Mouse (Mus musculus) gastrocnemius, postnatal 36 days (tissue): ENCODE measurements around the gene Ift27. TPM values are rescaled to one million over a fixed set of nuclear protein-coding genes. Genes with fewer than 3 reads are reported as not detected.

ENCODE experiments used
- DNase-seq, 2 experiments: peaks; one replicate each; pipeline ENCODE4 v3.0.0; 2022
- intact Hi-C: fragments of 180-260 bp; cut with DNase I; formaldehyde crosslinking; loops from one replicate; pipeline ENCODE4 v1.15.1; 2025
- long read RNA-seq, 2 experiments: library from polyadenylated mRNA; stranded (forward); transcript quantifications; one replicate each; pipeline ENCODE4 v2.0.0; 2021
- total RNA-seq, 2 experiments: library from RNA; stranded (reverse); gene quantifications; 2 replicates each; pipeline ENCODE4 v1.2.3; 2021

The Ift27 gene
- total RNA-seq = 10 to 100 TPM; 18.0 to 27.2 TPM
- long read RNA-seq, experiment 1, transcript Ift27-201 (7 exons, 1,013 nt) = major isoform, 7 of 15 reads
- long read RNA-seq, experiment 1, partial matches to known transcripts = 4 of 15 reads
- long read RNA-seq, experiment 1, other reads (novel, unspliced or antisense) = 4 of 15 reads
- long read RNA-seq, experiment 2, transcript Ift27-201 (7 exons, 1,013 nt) = major isoform, 8 of 21 reads
- long read RNA-seq, experiment 2, partial matches to known transcripts = 4 of 21 reads
- long read RNA-seq, experiment 2, other reads (novel, unspliced or antisense) = 9 of 21 reads

- peak; percentile 91 to 96 for DNase-seq
- intact Hi-C loops = no loop called here
Observed at GRCm38 (mm10) chr15:78173972-78174886, at the start of gene Ift27. Gene Ift27 (minus strand): TSS chr15:78174107.

DNA sequence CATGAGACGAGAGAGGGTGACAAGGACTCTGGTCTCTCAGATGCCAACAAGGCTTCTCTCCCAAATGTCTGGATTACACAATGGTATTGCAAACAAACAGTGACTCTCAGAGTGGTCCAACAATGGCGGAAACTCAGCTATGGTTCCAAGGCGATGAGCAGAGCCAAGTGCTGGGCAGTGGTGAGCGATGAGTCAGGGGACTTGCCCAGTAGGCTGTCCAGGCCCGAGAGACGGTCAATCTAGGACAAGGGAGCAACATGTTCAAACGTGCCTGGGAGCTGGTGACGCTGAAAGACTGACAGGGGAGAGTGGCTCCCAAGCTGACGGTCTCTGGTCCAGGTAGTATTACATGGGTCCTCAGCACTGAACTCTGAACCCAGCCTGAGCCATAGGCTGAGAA lies 41.4 kb upstream of the Ift27 start:
- intact Hi-C loops = no loop called here
- DNase-seq = no peak

- no peak for DNase-seq
- intact Hi-C loops = no loop called here
Observed at GRCm38 (mm10) chr15:78211367-78211766, 37.5 kb upstream of the Ift27 start.

DNA sequence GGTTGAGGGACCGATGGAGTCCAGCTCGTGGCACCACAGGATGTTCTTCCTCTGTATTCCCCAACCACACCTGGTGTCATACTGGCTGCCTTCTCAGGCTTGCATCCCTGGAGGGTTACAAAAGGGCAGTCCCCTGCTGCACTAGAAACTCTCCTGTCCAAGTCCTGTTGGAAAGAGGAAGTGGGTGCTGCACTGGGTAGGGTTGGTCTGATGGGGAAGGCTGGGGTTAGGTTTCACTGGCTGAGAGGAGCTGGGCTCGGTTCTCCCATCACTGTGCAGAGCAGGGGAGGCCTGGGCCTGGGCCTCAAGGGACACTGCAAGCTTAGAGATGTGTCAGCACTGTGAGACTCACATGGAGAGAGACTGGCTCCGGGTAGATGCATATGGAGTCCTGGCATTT lies 36.3 kb upstream of the Ift27 start:
- intact Hi-C loops = no loop called here
- DNase-seq = no peak

GRCm38 (mm10) chr15:78206312-78206711 lies 32.4 kb upstream of the Ift27 start, which contains the start of gene Pvalb:
Gene Pvalb (minus strand): TSS chr15:78206400.
- intact Hi-C loops = no loop called here
- DNase-seq = no peak

DNA sequence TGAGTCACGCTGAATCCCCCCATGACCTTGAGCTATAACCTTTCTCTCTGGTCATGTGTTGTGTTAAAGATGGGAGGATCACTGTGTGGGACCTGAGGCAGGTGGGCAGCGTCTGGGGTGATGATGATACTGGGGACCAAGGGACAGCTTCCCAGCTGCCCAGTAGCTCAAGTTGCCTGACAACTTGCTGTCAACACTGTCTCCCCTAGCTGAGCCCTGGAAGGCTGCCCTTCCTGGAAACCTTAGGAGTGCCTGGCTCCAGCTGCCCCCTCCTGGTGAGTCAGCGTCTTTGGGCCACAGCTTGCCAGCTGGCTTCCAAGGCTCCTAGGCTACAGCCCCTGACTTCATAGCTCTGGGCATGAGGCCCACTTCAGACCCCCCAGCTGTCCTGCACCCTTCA lies 31.3 kb upstream of the Ift27 start:
- peak in 1 of 2 experiments; percentile 76 for DNase-seq
- intact Hi-C loops = no loop called here

DNA sequence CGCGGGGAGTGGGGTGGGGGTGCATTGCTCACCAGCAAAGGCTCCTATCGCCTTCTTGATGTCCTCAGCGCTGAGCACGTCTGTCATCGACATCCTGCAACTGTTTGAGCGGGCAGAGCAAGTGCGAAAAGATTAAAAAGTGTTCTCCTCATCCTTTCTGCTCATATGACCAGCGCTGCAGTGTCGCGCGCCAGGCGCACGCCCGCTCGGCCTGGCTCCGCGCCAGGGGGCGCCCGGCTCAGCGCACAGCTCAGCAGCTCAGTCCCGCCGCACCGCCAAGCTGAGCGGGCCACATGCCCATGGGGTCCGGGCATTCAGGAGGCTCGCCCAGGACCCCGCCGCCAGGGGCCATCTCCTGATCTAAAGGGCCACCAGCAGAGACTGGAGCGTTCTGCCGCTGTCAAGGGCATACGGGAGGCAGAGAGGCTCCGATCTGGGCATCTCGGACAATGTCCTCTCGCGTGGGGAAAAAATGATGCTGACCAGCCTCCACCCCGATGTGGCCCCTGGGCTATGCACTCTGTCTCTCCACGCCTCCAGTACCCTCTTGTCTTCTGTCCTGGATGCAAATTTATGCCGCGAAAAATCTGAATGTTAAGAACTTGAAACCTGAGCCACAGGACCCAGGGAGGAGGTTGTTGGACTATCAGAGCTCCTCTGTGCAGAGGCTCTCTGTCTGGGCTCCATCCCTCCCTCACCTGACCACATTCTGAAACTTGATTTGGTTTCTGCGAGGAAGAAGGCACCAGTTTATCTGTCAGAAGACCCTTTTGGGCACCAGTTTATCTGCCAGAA lies 30.3 kb upstream of the Ift27 start:
- no peak for DNase-seq

GRCm38 (mm10) chr15:78195096-78195880 lies 21.4 kb upstream of the Ift27 start:
- DNase-seq = peak; percentile 50 to 51
- intact Hi-C loops = no loop called here

More for the DNA sequence above, 30.3 kb upstream of the Ift27 start:
- intact Hi-C loops = loop anchor here (5.0 kb wide), 1 partner anchor 33 kb away; no protein-coding TSS in a partner anchor

DNA sequence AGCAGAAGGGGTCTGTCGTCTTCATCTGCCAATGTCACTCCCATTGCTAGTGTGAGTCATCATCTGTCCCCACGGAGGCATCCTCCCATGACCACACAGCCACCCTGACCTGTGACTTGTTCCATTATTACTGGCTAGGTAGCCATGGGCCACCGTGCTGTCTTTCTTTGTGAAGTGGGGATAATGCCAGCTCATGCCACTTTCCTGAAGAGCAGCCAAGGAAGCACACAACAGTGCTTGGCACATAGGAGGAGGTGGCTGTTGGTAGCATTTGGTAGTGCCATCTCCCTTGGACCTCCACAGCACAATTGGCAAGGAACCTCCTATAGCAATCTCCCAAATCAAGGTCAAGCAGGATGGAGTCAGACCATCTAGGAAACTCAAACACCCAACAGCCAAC lies 20.4 kb upstream of the Ift27 start:
- intact Hi-C loops = no loop called here
- DNase-seq = peak in 1 of 2 experiments; percentile 20

- intact Hi-C loops = no loop called here
- no peak for DNase-seq
Observed at GRCm38 (mm10) chr15:78189636-78190035, 15.7 kb upstream of the Ift27 start.

DNA sequence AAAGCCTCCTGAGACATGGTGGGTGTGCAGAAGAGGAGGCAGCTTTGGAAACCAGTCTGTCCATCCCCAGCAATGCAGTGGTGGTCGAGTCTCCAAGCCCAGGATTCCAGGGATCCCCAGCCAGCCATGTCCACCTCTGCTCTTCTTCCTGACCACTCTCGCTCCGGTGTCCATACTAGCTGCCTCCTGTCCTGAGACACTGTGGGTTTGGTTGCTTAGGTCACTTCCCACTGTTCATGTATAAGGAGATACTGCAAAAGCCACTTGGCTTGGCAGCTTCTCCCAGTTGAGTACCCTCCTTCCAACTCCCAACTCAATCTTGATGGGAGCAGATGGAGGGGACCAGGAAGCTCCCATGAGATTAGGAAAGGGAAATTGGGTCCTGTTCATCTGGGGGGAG lies 14.6 kb upstream of the Ift27 start:
- no peak for DNase-seq
- intact Hi-C loops = no loop called here

DNA sequence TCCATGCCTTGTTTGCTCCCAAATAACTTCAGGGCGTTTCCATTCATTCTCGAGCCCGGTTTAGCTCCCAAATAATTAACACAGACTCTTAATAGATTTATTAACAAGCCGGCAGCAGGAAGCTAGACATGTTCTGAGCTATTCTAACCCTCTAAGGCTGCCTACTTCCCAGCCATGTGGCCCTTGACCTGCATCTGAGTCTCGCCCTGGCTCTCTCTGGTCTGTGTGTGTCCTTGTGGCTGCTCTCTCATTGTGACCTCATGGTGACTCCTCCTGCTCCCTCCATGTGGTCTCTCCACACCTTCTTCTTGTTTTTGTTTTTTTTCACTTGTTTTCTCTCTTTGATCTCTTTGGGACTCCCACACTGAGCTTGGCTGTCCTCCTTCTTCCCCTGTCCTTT lies 13.0 kb upstream of the Ift27 start:
- DNase-seq = no peak
- intact Hi-C loops = no loop called here

DNA sequence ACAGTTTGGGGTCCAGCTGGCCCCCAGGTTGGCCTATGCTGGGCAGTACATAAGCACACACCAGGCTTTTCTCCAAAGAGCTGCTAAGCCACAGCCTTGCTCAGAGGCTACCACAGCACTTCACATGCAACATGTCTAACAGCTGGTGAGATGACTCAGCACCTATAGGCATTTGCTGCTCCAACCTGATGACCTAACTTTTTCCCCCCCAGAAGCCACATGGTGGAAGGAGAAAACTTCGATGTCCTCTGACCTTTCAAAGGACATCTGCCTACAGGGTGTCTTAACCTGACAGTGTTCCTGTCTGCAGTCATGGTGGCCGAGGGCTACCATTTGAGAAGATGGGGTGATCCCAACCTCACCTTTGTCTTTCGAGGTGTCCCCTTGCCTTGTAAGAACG lies 11.7 kb upstream of the Ift27 start:
- DNase-seq = no peak
- intact Hi-C loops = no loop called here

DNA sequence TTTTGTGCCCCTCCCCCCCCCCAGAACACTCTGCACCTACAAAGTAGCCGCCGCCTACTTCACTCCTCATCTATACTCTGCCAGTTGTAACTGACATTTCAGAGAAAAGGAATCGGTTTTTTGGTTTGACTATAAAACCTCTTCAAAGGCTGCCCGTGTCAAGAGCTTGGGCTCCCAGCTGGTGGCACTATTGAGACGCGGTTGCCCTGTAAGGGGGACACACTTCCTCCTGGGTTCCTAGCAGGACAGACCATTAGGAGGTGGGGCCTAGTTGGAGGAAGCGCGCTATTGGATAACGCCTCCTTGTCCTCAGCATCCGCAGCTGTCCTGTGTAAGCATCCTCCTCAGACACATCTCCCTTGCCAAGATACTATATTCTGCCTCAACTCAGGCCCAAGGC lies 10.9 kb upstream of the Ift27 start:
- intact Hi-C loops = loop anchor here (5.0 kb wide), 1 partner anchor 67 kb away; no protein-coding TSS in a partner anchor
- no peak for DNase-seq

GRCm38 (mm10) chr15:78181701-78182405 lies 7.9 kb upstream of the Ift27 start:
- no peak for DNase-seq
- intact Hi-C loops = loop anchor here (5.0 kb wide), 1 partner anchor 70 kb away; no protein-coding TSS in a partner anchor

GRCm38 (mm10) chr15:78179775-78180174 lies 5.9 kb upstream of the Ift27 start:
- intact Hi-C loops = loop anchor here (5.0 kb wide), 4 partner anchors 73 to 243 kb away; no protein-coding TSS in a partner anchor
- DNase-seq = no peak

DNA sequence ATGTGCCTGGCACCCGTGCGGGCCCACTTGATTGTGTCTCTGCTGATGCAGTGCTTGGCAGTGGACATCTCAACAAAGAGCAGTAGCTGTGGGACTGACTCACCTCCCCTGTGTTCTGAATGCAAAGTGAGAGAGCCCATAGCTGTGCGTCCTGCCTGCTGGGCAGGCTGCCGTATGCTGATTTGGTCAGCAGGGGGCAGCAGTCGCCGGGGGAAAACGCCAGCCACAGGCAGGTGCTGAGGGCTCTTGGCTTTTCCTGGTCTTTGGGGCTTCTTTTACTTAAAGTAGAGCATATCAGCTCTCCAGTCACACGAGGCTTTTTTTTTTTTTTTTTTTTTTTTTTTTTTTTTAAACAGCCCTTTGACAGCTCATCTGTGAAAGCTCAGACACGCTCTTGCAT lies 4.5 kb upstream of the Ift27 start:
- peak; percentile 52 to 69 for DNase-seq
- intact Hi-C loops = loop anchor here (5.0 kb wide), 3 partner anchors 144 to 244 kb away; no protein-coding TSS in a partner anchor

DNA sequence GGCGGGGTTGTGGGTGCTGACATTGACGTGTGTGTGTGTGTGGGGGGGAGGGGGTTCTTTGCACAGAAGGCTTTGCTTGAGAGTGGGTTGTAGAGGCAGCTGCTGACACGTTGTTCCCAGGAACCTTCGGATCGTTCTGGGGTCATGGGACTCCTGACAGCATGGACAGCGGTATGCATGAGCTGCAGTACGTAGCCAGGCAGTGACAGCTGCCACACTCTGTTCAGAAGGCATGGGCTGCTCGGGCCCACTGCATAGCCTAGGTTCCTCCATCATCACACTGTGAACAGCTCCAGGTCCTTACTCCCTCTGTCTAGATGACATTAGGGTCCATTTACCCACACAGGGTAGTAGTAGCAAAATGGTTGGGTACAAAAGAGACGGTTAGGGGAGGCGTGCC lies 3.4 kb upstream of the Ift27 start:
- DNase-seq = no peak
- intact Hi-C loops = loop anchor here (5.0 kb wide), 3 partner anchors 145 to 245 kb away; no protein-coding TSS in a partner anchor

GRCm38 (mm10) chr15:78174887-78175245 lies 959 bp upstream of the Ift27 start:
- intact Hi-C loops = loop anchor here (5.0 kb wide), 3 partner anchors 147 to 247 kb away; no protein-coding TSS in a partner anchor
- DNase-seq = no peak
